Mouse (Mus musculus) frontal cortex, postnatal 14 days (tissue): ENCODE results near the gene Atp2b4.
"Not testable (repeated sequence)": the region's sequence is repeated elsewhere in the genome, so short reads cannot be mapped to it uniquely, and the experiment has no call there.

Experiments
- DNase-seq, 2 experiments: peaks; one replicate each; pipeline ENCODE4 v3.0.0; 2022; ENCODE audit warnings: low spot score in 2 of 2

The Atp2b4 gene

DNA sequence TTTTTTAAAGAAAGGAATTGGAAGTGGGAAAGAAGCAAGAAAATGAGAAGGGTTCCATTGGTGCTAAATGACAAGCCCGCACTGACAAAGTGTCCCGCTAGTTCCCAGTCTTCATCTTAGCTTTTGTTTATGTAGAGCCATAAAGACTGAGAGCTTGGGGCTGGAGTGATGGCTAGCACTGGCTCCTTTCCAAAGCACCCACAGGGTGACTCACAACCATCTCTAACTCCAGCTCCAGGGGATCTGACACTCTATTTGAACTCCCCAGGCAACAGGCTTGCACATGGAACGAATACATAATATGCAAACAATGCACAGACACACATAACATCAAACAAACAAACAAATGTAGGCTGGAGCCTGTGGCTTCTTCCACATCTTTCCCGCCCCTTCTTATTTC is 50.9 kb downstream of the Atp2b4 start:
- no peak for DNase-seq

DNA sequence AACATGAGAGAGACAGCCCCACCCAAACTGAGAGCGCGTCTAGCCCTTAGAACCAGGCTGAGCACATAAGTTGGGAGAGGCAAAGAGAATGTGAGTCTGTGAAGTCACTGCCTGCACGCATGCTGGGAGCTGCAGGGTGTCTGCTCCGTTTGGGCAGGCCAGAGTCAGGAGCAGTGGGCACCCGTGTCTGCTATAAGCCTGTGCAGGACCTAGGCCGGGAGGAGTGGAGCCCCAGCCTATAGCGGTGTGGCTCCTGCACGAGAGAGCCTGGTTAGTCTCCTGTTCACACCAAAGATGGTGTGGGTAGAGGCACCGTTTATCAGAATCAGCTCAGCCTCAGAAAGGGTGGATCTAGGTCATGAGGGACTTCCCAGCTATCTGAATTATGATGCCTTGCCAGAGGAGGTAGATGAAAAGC is 55.8 kb downstream of the Atp2b4 start:
- DNase-seq: no peak

DNA sequence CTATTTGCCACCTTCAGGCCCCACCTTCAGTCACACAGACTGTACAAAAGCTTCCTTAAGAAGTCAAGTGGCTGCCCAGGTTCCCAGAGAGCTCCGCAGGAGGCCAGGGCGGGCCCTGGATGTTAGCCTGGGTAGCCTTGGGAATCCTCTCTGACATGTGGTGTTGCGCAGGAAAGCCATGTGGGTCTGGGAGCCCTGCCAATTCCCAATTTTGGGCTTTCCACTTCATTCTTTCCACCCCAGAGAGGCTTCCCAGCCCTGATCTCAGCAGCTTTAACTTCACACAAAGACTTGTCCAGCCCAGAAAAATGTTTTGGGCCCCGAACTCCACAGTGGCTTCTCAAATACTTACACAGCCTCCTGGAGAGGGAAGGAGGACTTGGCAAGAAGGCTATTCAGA is 56.2 kb downstream of the Atp2b4 start:
- DNase-seq: no peak

DNA sequence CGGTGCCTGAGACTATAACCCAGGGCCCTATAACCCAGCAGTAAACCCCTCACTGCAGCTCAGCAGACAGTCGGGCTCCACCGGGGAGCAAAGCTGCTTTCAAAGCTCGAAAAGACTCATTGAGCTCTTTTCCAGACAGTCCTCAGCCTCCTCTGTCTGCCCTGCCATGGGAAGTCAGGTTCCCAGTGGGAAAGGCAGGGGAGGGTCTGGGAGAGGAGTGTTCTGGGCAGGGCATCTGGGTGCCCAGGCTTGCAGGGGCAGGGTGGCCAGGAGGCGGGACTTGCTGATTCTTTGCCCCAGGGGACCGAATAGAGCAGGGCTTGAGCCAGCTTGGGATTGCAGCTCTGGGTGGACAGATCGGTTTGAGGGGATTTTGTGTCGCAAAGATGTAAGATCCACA is 58.3 kb downstream of the Atp2b4 start:
- no peak for DNase-seq

DNA sequence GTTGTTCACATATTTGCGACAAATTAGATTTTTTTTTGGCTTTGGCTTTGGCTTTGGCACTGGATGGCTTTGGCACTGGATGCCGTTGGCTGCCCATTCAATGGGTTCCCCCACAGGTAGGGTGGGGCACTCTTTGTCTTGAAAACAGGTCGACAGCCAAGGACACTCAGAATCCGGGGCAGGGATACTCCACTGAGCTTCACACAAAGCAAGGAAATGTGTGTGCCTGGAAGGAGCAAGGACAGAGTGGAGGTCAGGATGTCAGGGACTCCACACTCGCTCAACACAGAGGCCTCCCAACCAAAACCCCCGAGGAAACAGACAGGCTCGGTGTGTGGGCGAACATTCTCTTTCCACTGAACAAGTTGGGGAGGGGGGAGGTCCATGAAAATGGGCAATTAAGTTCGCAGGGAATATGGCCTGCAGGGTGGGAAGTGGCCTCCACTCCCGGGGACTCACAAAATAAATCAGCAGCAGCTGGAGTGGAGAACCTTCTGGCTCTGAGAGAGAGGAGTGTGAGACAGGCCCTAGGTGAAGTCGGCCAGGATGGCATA is 58.9 kb downstream of the Atp2b4 start:
- DNase-seq: no peak

DNA sequence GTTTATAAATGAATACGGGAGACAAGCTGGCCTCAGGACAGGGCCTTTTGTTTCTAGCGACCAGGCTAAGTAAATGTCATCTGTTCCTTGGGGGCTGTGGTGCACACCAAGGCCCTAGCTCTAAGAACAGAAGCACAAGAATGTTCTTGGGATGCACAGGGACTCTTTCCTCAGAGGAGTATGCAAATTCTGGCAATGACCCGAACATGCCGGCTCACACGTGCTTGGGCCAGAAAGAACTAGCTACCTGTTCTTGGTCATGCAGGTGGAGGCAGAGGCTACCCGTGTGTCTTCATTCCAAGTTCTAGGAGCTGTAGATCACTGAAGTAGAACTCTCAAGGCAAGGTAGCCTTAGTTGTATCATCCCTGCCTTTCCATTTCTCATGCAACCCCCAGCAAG is 59.7 kb downstream of the Atp2b4 start:
- no peak for DNase-seq

DNA sequence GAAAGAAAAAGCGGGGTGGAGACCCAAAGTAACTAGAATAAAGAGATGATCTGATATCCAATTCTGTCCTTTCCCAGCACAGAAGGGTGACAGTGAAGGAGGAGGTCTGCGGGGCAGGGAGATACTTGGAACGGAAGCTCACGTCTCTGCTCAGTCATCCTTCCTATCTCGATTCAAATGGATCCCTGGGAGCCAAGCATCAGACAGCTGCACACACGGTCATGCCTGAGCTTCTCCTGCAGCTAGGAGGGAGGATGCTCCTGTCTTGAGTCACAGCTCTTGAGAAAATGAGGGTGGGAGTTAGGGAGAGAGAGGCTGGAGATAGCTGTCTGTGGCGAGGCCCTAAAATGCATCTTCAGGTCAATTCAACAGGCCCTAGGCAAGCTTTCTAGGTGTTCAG is 64.2 kb downstream of the Atp2b4 start:
- DNase-seq: no peak

DNA sequence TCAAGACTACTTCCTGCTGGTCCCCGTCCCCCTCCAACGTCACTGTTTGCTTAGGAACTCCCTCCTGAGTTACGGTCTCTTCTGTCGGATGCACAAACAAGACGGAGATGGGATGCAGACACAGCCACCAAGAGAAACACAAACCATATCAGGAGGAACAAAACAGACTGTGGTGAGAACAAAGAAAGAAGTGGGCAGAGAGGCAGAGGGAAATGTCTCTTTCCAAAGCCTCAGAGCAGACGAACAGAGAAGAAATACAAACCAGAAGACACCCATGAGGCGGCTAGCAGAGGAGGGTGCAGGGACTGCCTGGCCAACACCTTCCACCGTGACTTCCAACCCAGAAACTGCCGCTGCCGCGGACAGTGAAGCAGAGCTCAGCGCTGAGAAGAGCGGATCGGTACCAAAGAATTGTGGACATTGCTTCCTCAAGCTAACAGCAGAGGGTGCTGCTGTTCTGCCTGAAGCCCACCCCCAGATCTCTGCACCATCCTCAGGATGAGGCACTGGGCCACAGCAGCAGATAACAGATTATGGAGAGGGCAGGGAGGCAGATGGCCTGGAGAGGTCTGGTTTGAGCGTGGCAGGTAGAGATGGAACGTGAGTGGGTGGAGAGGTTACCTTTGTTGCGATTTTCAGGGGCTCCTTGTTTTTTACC is 64.7 kb downstream of the Atp2b4 start:
- peak; percentile 50 to 70 for DNase-seq

DNA sequence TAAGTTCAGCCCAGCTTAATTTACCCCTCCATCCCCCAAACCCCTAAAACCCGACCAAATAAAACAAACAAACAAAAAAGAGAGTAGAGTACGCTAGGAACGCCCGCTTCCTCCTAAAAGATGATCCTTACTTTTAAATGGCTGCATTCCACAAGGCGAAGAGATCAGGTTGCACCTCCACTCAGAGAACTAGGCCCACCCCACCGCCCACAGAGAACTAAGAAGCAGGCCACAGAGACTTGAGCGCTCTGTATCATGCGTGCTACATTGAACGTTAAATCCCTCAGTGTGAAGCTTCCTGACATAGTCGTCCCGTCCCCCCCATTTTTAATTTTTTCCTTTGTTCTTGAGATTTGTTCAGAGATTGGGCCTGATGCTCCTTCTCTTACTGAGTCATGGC is 68.0 kb downstream of the Atp2b4 start:
- DNase-seq: no peak

DNA sequence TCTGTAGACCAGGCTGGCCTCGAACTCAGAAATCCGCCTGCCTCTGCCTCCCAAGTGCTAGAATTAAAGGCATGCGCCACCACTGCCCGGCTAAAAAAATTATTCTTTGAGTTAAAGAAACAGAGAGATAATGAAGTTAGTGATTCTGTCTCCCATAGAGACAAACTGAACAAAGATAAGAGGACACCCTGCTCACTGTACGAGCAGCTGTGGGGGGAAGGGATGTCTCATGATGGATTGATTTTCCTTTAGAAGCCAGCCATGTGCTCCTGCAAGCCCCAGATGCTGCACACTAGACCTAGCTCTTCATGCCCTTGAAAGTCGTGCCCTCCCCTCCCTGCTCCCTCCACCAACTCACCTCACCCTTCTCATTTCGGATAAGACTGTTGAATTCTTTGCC is 72.5 kb downstream of the Atp2b4 start:
- DNase-seq: no peak

DNA sequence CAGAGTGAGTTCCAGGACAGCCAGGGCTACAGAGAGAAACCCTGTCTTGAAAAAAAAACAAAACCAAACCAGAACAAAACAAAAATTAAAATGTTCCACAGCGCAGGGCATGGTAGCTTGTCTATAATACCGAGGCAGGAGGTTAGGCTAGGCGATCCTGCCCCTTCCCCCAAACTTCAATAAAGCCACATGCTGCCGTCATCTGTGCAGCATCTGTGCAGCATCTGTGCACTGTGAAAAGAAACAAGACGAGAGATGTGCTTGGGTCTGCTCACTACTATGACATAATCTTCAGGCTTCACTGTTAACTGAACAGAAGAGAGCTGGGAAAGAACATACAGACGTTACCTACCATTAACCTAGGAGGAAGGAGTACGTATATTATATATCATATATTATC is 80.5 kb downstream of the Atp2b4 start:
- no peak for DNase-seq

DNA sequence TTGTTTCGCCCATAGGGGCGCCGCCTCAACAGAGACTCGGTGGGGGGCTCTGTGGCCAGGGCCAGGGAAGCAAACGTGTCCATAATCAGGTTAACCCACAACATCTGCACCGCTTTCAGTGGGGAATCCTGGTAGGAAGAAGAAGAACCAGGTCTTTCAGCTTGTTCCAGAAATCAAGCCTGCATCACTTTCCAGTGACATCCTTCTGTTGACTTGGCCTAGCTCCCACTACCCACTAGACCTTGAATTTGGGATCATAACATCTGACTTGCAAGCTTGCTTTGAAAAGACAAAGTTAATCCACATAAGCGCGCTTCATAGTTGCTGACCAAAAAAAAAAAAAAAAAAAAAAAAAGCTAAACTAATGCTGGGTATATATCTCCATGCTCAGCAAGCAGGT is 82.1 kb downstream of the Atp2b4 start:
- no peak for DNase-seq

DNA sequence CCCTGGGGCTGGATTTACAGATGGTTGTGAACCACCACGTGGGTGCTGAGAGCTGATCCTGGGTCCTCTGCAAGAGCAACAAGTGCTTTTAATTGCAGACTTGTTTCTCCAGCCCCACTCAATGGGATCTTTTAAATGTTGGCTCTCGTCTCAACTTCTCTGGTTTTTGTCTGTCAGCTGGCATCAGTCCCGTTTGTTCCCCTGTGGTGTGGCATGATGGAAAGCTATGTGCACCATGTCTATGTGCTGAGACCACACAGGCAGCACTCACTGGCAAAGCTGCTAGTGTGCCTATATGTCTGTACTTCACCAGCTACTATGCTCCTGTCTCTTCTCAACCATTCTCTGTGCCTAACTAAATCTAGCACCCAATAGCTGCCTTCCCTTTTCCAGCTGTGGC is 82.5 kb downstream of the Atp2b4 start:
- no peak for DNase-seq

DNA sequence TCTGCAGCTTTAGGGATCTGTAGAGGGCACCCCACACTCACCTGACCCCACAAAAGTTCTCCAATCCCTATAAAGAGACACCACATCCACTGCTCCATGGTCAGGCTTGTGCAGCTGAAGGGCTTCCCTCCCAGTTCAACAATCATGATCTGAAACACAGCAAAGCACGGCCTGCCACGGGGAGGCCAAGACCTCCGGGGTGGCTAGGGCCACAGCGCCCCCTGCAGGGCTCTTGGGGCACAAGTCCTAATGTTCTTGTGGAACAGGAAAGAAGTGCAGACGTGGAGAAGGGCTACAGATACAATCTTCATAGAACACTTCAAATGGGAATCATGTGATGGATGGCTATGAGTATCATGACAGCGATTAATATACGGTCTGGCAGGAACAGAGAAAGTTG is 84.4 kb downstream of the Atp2b4 start:
- no peak for DNase-seq

DNA sequence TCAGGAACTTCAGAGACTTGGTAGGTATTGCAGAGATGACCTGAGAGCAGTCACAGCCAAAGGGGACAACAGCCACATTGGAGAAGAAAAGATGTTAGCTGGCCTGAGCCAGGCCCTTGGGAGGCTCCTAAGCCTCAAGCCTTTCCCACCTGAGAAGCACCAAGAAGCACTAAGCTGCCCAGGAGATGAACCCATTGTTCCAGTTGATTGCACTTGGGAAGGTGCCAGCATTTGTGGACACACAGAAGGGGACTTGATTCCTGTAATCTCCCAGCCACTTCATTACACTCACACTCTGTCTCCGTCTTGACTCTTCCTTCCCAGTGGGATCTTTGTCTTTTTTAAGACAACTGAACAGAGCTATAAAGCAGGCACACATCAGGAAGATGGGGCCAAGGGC is 85.7 kb downstream of the Atp2b4 start:
- no peak for DNase-seq

DNA sequence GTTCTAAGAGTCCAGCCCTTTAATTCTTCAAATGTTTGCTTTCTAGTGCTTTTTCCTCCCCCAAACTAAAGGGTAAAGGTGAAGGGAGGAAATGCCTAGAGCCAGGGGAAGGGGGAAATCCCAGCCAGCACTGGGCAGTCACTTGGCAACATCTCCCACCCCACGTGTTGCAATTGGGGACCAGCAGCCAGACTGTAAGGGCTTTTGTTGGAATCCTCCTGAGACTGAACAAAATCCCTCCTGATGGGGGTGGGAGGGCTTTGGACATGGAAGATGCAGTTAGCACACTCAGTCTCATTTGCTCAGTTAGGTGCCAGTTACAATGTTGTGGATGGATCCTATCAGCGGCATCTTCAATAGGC is 87.9 kb downstream of the Atp2b4 start:
- no peak for DNase-seq

DNA sequence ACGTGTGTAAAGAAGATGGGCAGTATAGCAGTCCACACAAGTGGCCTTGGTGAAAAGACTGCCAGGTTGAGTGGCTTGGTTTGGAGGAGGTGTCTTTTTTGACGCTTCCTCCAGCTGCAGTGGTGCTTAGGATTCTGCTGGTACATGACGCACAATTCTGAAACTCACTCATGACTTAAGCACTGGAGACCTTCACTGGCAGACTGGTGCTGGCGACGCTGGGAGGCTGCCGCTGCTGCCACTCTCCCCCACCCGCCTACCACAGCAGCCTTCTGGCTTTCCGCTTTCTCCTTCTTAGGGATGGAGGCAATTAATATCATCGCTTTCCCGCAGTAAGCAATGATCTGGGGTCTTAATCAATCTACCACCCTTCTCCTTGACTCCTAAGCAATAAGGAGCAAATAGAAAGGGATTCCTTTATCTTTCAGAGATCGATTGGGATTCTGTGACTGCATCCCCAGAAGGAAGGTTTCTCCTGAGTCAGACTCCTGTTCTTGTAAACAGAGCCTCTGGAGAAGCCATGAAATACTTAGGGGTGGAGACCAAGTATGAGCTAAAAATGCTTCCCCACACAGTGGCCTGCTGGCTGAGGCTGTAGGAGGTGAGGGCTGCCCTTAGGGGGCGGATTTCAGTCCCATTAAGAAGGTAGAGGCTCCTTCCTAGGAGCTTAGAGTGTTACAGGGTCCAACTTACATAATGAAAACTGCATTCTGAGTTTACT is 88.4 kb downstream of the Atp2b4 start:
- no peak for DNase-seq

DNA sequence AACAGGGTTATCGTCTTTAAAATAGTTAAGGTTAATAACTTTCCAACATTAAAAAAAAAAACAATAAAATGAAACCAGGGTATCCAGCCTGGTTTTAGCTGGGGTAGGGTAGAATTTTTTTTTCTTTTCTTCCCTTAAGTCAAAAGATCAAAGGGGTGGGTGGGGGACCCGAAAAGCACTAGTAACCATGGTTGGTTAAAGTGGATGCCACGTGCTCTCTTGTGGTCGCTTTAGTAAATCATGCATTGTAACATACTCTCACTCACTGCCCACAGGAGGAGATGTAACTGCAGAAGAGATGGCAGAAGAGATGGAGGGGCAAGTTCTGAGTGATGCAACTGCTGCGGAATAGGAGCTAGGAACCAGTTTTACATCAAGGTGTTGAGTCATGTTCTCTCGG is 89.5 kb downstream of the Atp2b4 start:
- no peak for DNase-seq

DNA sequence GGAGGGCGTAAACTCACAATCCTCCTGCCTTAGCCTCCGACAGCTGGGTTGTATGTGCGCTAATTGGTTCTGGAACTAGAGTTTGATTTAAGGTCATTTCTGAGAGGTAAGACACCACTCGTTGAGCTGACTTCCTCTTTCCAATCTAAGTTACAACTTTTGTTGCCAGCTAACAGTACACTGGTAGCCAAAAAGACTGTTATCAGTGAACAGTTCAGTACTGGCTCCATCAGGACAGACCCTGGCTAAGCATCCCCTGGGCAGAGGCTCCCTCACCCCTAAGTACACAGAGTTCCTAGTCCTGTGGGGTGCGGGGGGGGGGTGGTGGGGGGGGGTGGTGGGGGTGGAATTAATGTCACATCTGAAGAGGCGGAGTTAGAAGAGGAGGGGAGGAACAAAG is 89.9 kb downstream of the Atp2b4 start:
- DNase-seq: no peak

DNA sequence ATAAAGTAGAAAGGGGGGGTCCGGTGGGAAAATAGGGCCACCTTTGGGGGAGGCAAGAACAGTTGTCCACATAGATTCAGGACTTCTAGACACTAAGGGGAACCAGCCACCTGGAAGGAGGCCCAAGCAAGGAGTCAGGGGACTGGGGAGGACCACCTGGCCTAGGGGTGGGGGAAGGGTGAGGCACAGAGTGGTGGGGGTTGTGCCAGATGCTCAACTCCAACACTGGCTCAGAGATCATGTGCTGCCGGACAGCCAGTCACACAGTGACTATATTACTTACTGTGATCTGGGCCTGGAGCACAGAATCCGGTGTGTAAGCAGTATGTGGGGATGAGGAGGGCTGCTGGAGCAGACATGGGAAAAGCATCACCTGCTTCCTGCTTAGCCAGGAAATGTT is 91.5 kb downstream of the Atp2b4 start:
- no peak for DNase-seq

DNA sequence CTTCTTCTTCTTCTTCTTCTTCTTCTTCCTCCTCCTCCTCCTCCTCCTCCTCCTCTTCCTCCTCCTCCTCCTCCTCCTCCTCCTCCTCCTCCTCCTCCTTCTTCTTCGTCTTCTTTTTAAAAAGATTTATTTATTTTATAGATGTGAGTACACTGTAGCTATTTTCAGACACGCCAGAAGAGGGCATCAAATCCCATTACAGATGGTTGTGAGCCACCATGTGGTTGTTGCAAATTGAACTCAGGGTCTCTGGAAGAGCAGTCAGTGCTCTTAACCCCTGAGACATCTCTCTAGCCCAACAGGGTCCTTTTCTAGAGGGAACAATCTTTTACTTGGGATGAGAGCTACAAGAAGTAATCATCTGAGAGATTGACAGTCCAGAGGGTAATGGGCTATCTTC is 99.0 kb downstream of the Atp2b4 start:
- not testable (repeated sequence) for DNase-seq

DNA sequence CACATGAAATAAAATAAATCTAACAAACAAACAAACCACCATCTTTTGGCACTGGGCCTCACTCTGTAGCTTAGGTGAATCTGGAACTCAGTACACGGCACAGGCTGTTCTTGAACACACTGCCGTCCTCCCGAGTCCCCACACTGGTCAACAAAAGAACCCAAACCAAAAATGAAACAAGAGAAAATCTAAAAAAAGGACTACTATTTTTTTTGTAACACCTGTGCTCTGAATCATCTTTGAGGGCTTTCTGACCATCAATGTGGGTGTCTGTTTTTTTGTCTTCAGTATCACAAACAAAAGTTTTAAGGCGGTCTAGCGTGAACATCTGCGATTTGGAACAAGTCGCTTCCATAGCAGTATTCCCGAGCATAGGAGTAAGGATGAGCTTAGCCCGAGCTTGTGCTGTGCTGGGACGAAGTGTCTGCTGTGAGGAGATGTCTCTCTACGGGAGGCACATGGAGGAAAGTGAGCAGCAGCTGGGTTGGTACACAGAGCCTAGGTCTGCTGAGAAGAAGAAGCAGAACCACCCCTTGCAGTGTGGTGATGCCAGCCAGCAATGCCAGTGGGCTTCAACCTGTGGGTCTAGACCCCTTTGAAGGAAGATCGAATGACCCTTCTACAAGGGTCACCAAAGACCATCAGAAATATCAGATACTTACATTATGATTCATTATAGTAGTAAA is 102.8 kb downstream of the Atp2b4 start:
- no peak for DNase-seq

DNA sequence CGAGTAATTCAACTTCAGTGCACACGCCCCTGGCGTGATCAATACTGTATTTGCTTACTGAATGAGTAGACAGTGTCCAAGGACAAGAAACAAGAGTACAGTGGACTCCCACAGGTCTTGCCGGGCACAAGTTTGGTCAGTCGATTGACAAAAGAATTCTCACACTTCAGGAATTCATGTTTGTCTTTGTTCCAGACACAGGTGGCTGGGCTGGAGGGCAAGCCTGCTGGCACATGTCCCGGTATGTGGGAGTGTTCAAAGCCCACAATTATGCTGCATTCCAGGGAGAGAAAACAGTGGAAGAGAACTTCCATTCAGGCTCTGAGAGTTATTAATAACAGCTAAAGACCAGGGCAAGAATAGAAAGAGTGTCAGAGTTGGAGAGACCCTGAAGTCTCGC is 104.9 kb downstream of the Atp2b4 start:
- DNase-seq: no peak
